Mouse (Mus musculus) testis, adult 2 months (tissue): ENCODE measurements at regions not wholly inside any gene's neighbourhood (a gene's known extent, or its start where the extent isn't known, plus 50 kb on each side); places are given as distances from the start of the nearest gene placed in this dataset.

Experiments
- CTCF ChIP-seq: fragments of 200-500 bp; IDR thresholded peaks from 2 replicates; pipeline ENCODE4 v1.5.1; 2012; ENCODE audit warnings: low read depth, mild to moderate bottlenecking, inconsistent platforms, low read length, moderate library complexity; ENCODE audit not compliant: control insufficient read depth, insufficient read depth, insufficient replicate concordance
- POLR2A ChIP-seq: fragments of 200-500 bp; IDR thresholded peaks from 2 replicates; pipeline ENCODE4 v1.6.1; 2012; ENCODE audit warnings: low read depth, mild to moderate bottlenecking, inconsistent platforms, low read length, moderate library complexity; ENCODE audit not compliant: control insufficient read depth

DNA sequence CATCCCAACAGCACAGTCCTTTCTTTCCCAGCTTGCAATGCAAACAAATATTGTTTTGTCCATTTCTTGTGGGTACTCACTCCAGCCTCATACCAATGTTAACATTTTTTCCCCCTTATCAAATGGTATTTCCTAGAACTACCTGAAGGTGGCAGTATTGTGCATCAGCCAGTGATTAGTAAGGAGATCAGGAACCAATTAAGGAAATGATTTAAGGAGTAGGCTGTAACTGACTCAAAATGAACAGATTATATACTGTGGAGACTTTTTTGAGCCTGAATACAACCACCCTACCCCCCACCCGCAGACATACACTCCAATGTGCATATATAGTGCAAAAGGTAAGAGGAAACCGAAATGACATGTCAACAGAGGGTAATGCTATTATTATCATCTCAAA lies 2056.1 kb upstream of the 5930422O12Rik start:
- no peak for TF ChIP-seq CTCF
- TF ChIP-seq POLR2A, result no peak
